Mouse (Mus musculus): ENCODE measurements at regions not wholly inside any gene's neighbourhood (a gene's known extent, or its start where the extent isn't known, plus 50 kb on each side); places are given as distances from the start of the nearest gene placed in this dataset.

- no peak for DNase-seq (ENCODE audit: low spot score in 2 of 2)
Observed at GRCm38 (mm10) chr4:12837097-12837426, 665.2 kb upstream of the Fam92a start.

GRCm38 (mm10) chr4:12836326-12837096, 664.7 kb upstream of the Fam92a start:
- no peak for DNase-seq (ENCODE audit: low spot score in 2 of 2)

- DNase-seq (ENCODE audit: low spot score in 2 of 2), result no peak
Observed at GRCm38 (mm10) chr4:12826419-12826818, 654.6 kb upstream of the Fam92a start.

GRCm38 (mm10) chr4:12814251-12814650, 642.4 kb upstream of the Fam92a start:
- DNase-seq (ENCODE audit: low spot score in 2 of 2), result no peak

GRCm38 (mm10) chr4:12801186-12801585, 629.4 kb upstream of the Fam92a start:
- DNase-seq (ENCODE audit: low spot score in 2 of 2), result no peak

GRCm38 (mm10) chr4:12799564-12799963, 627.7 kb upstream of the Fam92a start:
- no peak for DNase-seq (ENCODE audit: low spot score in 2 of 2)

- DNase-seq (ENCODE audit: low spot score in 2 of 2), result no peak
Observed at GRCm38 (mm10) chr4:12792764-12793422, 621.1 kb upstream of the Fam92a start.

GRCm38 (mm10) chr4:12791786-12792674, 620.2 kb upstream of the Fam92a start:
- no peak for DNase-seq (ENCODE audit: low spot score in 2 of 2)

- DNase-seq (ENCODE audit: low spot score in 2 of 2), result no peak
Observed at GRCm38 (mm10) chr4:12785840-12786239, 614.0 kb upstream of the Fam92a start.

- DNase-seq (ENCODE audit: low spot score in 2 of 2), result no peak
Observed at GRCm38 (mm10) chr4:12784479-12784878, 612.7 kb upstream of the Fam92a start.

- no peak for DNase-seq (ENCODE audit: low spot score in 2 of 2)
Observed at GRCm38 (mm10) chr4:12784068-12784467, 612.3 kb upstream of the Fam92a start.

- no peak for DNase-seq (ENCODE audit: low spot score in 2 of 2)
Observed at GRCm38 (mm10) chr4:12781969-12782904, 610.4 kb upstream of the Fam92a start.

GRCm38 (mm10) chr4:12780254-12780653, 608.4 kb upstream of the Fam92a start:
- DNase-seq (ENCODE audit: low spot score in 2 of 2), result no peak

- DNase-seq (ENCODE audit: low spot score in 2 of 2), result no peak
Observed at GRCm38 (mm10) chr4:12779211-12779610, 607.4 kb upstream of the Fam92a start.

- no peak for DNase-seq (ENCODE audit: low spot score in 2 of 2)
Observed at GRCm38 (mm10) chr4:12778163-12778562, 606.3 kb upstream of the Fam92a start.

GRCm38 (mm10) chr4:12776217-12776578, 604.4 kb upstream of the Fam92a start:
- DNase-seq (ENCODE audit: low spot score in 2 of 2), result no peak

GRCm38 (mm10) chr4:12775524-12776216, 603.9 kb upstream of the Fam92a start:
- DNase-seq (ENCODE audit: low spot score in 2 of 2), result no peak

GRCm38 (mm10) chr4:12775090-12775489, 603.3 kb upstream of the Fam92a start:
- no peak for DNase-seq (ENCODE audit: low spot score in 2 of 2)

- DNase-seq (ENCODE audit: low spot score in 2 of 2), result no peak
Observed at GRCm38 (mm10) chr4:12774671-12775070, 602.9 kb upstream of the Fam92a start.

- DNase-seq (ENCODE audit: low spot score in 2 of 2), result no peak
Observed at GRCm38 (mm10) chr4:12773201-12773600, 601.4 kb upstream of the Fam92a start.

Data from cerebellum, postnatal 4 days (tissue).